ENCODE assay signal across 9 mouse cellular contexts in the genomic region with DNA sequence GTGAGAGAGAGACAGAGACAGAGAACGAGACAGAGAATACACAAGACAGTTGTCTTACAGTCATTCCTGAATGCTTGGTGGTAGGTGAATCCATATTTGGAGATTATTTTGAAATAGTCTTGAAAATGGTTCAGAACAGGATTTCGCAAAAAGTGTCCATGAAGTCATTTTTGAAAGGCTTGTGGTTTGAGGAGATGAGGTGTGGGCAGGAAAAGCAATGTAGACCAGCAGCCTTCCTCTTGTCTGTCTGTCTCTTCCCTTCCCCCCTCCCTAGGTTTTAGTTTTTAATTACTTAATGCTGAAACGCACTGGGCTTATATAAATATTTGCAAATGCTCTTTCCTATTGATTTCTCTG.
DNase-seq lines count a peak whose midpoint lies in the region; ATAC-seq and TF ChIP-seq lines count a peak whose summit lies in the region.
"Had no signal": no experiment of that assay in that cellular context is flagged by ENCODE, and none has a peak within 500 bp of the region (broad histone marks: within the 10 kb centered on the region; RNA-seq: fewer than 3 reads in every experiment).

No protein-coding gene starts in this region.

- H3K4me3 ChIP-seq in kidney, embryonic 15.5 days (replicated peaks), result peak overlapping the region; percentile 72; the same call in 1 of the 2 replicates
- peak overlapping the region; percentile 85 for H3K4me3 ChIP-seq in forebrain, embryonic 13.5 days
- peak overlapping the region; percentile 92 for H3K4me3 ChIP-seq in limb, embryonic 14.5 days (replicated peaks; ENCODE audit: low read length)
- H3K4me3 ChIP-seq in neural tube, embryonic 12.5 days, result peak overlapping the region; percentile 99
- H3K4me3 ChIP-seq: heart, embryonic 12.5 days had no signal

- ATAC-seq in kidney, embryonic 15.5 days (replicated peaks; ENCODE audit: low FRiP score), result no peak
- no peak for ATAC-seq in forebrain, embryonic 13.5 days
- ATAC-seq in limb, embryonic 14.5 days (ENCODE audit: low FRiP score, low read depth), result no peak
- ATAC-seq in neural tube, embryonic 12.5 days (ENCODE audit: low FRiP score, low read depth), result no peak

- no peaks in the 10 kb centered on the region for H3K36me3 ChIP-seq in kidney, embryonic 15.5 days
- no peaks in the 10 kb centered on the region for H3K36me3 ChIP-seq in forebrain, embryonic 13.5 days (ENCODE audit: poor library complexity, severe bottlenecking)
- H3K36me3 ChIP-seq in limb, embryonic 14.5 days (ENCODE audit: control insufficient read depth, insufficient read depth, low read length), result no peaks in the 10 kb centered on the region
- no peaks in the 10 kb centered on the region for H3K36me3 ChIP-seq in neural tube, embryonic 12.5 days
- H3K36me3 ChIP-seq: heart, embryonic 12.5 days had no signal

- TF ChIP-seq POLR2A in limb, embryonic 14.5 days (IDR thresholded peaks at IDR 0.05; ENCODE audit: borderline replicate concordance, extremely low read depth, insufficient read depth, insufficient read length), result no peak

- no peak overlapping the region for H3K27ac ChIP-seq in kidney, embryonic 15.5 days
- peak overlapping the region; percentile 98 for H3K27ac ChIP-seq in forebrain, embryonic 13.5 days
- peak overlapping the region; percentile 100 for H3K27ac ChIP-seq in limb, embryonic 14.5 days (replicated peaks; ENCODE audit: low read depth, low read length)
- H3K27ac ChIP-seq in neural tube, embryonic 12.5 days, result peak overlapping the region; percentile 75; the same call in 1 of the 2 replicates

- WGBS in kidney, embryonic 15.5 days, result 59% methylated on average over 3 of the region's 3 CpGs
- 54% methylated on average over 3 of the region's 3 CpGs for WGBS in forebrain, embryonic 13.5 days
- WGBS in limb, embryonic 14.5 days, result 36% methylated on average over 3 of the region's 3 CpGs
- 54% methylated on average over 3 of the region's 3 CpGs for WGBS in neural tube, embryonic 12.5 days

- no peaks in the 10 kb centered on the region for H3K9me3 ChIP-seq in kidney, embryonic 15.5 days (replicated peaks)
- H3K9me3 ChIP-seq in forebrain, embryonic 13.5 days (replicated peaks), result no peaks in the 10 kb centered on the region
- no peaks in the 10 kb centered on the region for H3K9me3 ChIP-seq in limb, embryonic 14.5 days (ENCODE audit: control insufficient read depth, low read length)
- no peaks in the 10 kb centered on the region for H3K9me3 ChIP-seq in neural tube, embryonic 12.5 days
- H3K9me3 ChIP-seq: heart, embryonic 12.5 days had no signal

- DNase-seq in kidney, postnatal 4 days, result no peak
- DNase-seq in limb, embryonic 14.5 days (ENCODE audit: low spot score), result no peak
- no peak for DNase-seq in layer of hippocampus, postnatal 25 days (ENCODE audit: extremely low spot score in 1 of 2, low spot score in 1 of 2)
- DNase-seq in right cerebral cortex, postnatal 25 days, result no peak
- DNase-seq in adrenal gland, adult 18-20 months (ENCODE audit: low spot score in 2 of 2), result no peak

- no peak overlapping the region for H3K9ac ChIP-seq in kidney, embryonic 15.5 days
- peak overlapping the region; percentile 97 for H3K9ac ChIP-seq in forebrain, embryonic 13.5 days
- H3K9ac ChIP-seq in limb, embryonic 14.5 days (ENCODE audit: low read depth, low read length, severe bottlenecking), result peak overlapping the region; percentile 100
- peak overlapping the region; percentile 100 for H3K9ac ChIP-seq in neural tube, embryonic 12.5 days
- H3K9ac ChIP-seq: heart, embryonic 12.5 days had no signal

- H3K4me1 ChIP-seq in kidney, embryonic 15.5 days, result peaks cover 64% of the 10 kb centered on the region
- peaks cover 61% of the 10 kb centered on the region for H3K4me1 ChIP-seq in forebrain, embryonic 13.5 days
- H3K4me1 ChIP-seq in limb, embryonic 14.5 days (ENCODE audit: control insufficient read depth, insufficient read depth, low read length), result peaks cover 50% of the 10 kb centered on the region
- peaks cover 56% of the 10 kb centered on the region for H3K4me1 ChIP-seq in neural tube, embryonic 12.5 days

- H3K4me2 ChIP-seq in kidney, embryonic 15.5 days, result 0 out of 2 replicates have a peak overlapping the region, but pooled peaks have one; percentile 31
- H3K4me2 ChIP-seq in forebrain, embryonic 13.5 days, result peak overlapping the region; percentile 98
- H3K4me2 ChIP-seq in limb, embryonic 14.5 days (replicated peaks; ENCODE audit: low read depth, low read length, severe bottlenecking), result peak overlapping the region; percentile 62
- H3K4me2 ChIP-seq in neural tube, embryonic 12.5 days (replicated peaks), result peak overlapping the region; percentile 98

- H3K27me3 ChIP-seq in kidney, embryonic 15.5 days, result peaks cover 9% of the 10 kb centered on the region
- H3K27me3 ChIP-seq in forebrain, embryonic 13.5 days, result peaks cover 32% of the 10 kb centered on the region
- H3K27me3 ChIP-seq in limb, embryonic 14.5 days (ENCODE audit: control insufficient read depth, insufficient read depth, low read length), result 0 out of 2 replicates have a peak, but pooled peaks cover 2% of the 10 kb centered on the region
- H3K27me3 ChIP-seq in neural tube, embryonic 12.5 days (replicated peaks), result no peaks in the 10 kb centered on the region

Comparison
In these comparisons a context has a peak if more than half of its experiments do, and no peak if none do; other contexts are left out.
1. H3K4me2 ChIP-seq: peak in every context shown above with its lines; median percentile 98 in forebrain, embryonic 13.5 days; 98 in neural tube, embryonic 12.5 days; 62 in limb, embryonic 14.5 days; 31 in kidney, embryonic 15.5 days.